Mouse (Mus musculus) bone marrow macrophage, adult 2 months (primary cell): ENCODE results near the gene Grik4. TPM values are rescaled to one million over a fixed set of nuclear protein-coding genes. Genes with fewer than 3 reads are reported as not detected.

ENCODE experiments used
- H3K27ac ChIP-seq: 2 replicates; pipeline ENCODE4 v1.5.1; 2012; ENCODE audit warnings: low read depth, low read length; ENCODE audit not compliant: insufficient read depth
- H3K4me1 ChIP-seq: 2 replicates; pipeline ENCODE4 v1.6.1; 2012; ENCODE audit warnings: low read length; ENCODE audit not compliant: control insufficient read depth, insufficient read depth
- H3K4me3 ChIP-seq: 2 replicates; pipeline ENCODE4 v1.5.1; 2012; ENCODE audit warnings: mild to moderate bottlenecking, low read length, moderate library complexity; ENCODE audit not compliant: insufficient read depth
- CTCF ChIP-seq: IDR thresholded peaks from 2 replicates; pipeline ENCODE4 v1.5.1; 2012; ENCODE audit warnings: low read depth, mild to moderate bottlenecking, low read length, moderate library complexity
- POLR2A ChIP-seq: IDR thresholded peaks from 2 replicates; pipeline ENCODE4 v1.6.1; 2012; ENCODE audit warnings: mild to moderate bottlenecking, low read depth, low read length, borderline replicate concordance
- polyA plus RNA-seq: library from polyadenylated mRNA; stranded (reverse); fragments of >200 nt; gene quantifications from 2 replicates; pipeline ENCODE4 v1.2.4, GENCODE M21; 2012; ENCODE audit not compliant: missing spikeins, insufficient read depth, insufficient read length

Grik4 gene
- polyA plus RNA-seq, 1 experiment = 0.12 TPM

GRCm38 (mm10) chr9:42764823-42765560 lies 179.3 kb downstream of the Grik4 start:
- H3K4me3 ChIP-seq = no peak overlapping the region
- H3K27ac ChIP-seq = no peak overlapping the region
- H3K4me1 ChIP-seq = no peaks in the 10 kb centered on the region
- TF ChIP-seq POLR2A = no peak
- no peak for TF ChIP-seq CTCF

DNA sequence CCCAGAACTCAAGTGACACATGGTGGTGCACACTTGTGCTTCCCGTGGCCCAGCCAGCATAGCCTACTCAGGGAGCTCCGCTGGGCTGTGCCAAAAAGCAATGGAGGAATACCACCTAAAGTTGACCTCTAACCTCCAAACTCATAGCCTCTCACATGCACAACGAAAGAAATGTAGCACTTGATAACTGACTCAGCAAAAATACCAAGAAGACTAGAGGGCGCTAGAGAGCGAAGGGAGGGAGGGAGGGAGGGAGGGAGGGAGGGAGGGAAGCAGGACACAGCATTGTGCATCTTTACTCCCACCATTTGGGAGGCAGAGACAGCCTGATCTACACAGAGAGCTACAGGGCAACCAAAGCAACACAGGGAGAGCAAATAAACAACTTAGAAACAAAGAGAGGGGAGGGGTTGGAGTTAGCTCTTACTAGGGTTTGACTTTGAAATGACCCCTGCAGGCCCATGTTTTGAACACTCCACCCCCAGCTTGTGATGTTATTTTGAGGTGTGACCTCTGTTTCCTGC lies 185.5 kb downstream of the Grik4 start:
- Histone ChIP-seq H3K4me1 (no peaks in the 10 kb centered on the region), H3K27ac (no peak overlapping the region), H3K4me3 (no peak overlapping the region)
- TF ChIP-seq CTCF (no peak), POLR2A (no peak)

DNA sequence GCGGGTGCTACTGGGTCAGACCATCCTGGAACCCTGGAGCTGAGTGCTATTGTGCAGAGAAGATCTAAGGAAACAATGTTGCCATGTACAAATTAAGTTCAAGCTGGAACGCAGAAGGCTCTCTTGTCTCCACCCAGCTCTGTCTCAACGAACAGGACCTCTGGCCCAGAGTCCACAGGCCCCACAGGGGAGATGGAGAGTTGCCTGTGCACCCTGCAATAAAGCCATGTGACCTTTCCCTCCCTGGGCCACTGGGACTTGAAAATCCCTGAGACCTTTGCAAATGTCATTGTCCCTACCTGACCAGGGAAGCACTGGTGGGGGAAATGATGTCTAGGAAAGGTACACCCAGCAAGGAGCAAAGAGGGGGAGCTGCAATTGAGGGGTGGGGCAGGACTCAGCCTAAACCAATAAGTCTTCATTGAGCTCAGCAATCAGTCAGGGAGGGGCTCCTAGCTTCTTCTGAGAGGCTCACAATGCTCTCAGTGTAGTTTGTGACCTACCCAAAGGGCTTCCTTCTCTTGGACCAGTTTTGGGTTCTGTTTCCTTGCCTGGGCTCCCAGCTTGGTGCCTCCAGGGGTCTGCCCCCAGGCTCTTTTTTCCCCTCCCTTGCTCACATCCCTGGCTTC lies 187.2 kb downstream of the Grik4 start:
- Histone ChIP-seq H3K27ac (no peak overlapping the region), H3K4me1 (no peaks in the 10 kb centered on the region), H3K4me3 (no peak overlapping the region)
- TF ChIP-seq CTCF (no peak), POLR2A (no peak)

DNA sequence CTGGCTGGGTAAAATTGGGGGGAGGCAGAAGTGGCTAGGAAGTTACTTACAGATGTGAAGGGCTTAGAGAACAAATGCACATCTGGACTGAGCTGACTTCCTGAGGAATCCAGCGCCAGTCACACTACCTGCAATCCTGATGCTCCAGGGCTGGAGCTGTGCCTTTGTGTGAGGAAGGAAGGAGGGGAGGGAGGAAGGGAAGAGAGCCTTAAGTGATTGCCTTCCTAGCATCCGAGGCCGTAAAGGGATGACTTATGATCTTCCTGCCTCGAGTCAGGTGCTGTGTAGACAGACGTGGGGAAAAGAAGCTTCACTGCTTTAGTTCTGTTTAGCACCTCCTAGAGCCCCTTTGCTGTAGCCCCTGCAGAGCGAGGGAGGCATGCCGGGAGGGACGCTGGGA lies 189.6 kb downstream of the Grik4 start:
- Histone ChIP-seq H3K27ac (no peak overlapping the region), H3K4me1 (no peaks in the 10 kb centered on the region), H3K4me3 (no peak overlapping the region)
- TF ChIP-seq CTCF (no peak), POLR2A (no peak)

DNA sequence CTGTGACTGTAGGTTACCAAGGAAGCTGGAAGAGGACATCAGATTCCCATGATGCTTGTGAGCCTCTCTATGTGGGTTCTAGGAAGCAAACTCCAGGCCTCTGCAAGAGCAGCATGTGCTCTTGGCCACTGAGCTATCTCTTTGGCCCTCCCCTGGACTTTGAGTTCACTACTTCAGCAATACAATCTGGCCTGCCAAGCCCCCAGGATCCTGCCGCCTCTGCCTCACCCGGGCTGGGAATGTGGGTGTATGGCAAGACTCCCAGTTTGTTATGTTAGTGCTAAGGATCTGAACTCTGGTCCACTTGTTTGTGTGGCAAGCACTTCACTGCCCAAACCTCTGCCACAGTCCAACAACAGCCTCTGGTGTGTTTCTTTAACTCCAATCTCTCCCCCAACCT lies 193.1 kb downstream of the Grik4 start:
- TF ChIP-seq POLR2A (no peak), CTCF (no peak)
- H3K4me3 ChIP-seq = no peak overlapping the region
- no peak overlapping the region for H3K27ac ChIP-seq

DNA sequence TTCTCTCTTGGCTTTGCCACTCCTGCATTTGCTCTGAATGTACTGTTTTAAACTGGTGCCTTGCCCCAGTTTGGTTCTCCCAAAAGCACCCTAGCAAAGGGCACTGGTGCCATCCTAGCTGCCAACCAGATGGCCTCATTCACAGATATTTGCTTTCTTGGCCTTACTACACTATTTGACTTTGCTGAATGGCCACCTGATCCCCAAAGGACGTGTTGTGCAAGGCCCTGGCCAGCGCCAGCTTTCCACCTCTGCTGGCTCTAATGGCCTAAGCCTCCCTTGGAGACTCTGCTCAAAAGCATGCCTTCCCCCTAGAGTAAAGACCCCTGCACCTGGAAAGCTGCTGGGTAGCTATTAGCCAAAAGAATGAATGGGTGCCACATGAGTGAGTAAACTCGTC lies 194.1 kb downstream of the Grik4 start:
- Histone ChIP-seq H3K4me3 (no peak overlapping the region), H3K27ac (no peak overlapping the region), H3K4me1 (no peaks in the 10 kb centered on the region)
- TF ChIP-seq POLR2A (no peak), CTCF (no peak)

More for the DNA sequence above, 193.1 kb downstream of the Grik4 start:
- no peaks in the 10 kb centered on the region for H3K4me1 ChIP-seq

- Histone ChIP-seq H3K4me3 (no peak overlapping the region), H3K4me1 (no peaks in the 10 kb centered on the region), H3K27ac (no peak overlapping the region)
- no peak for TF ChIP-seq POLR2A
- no peak for TF ChIP-seq CTCF
Measured at GRCm38 (mm10) chr9:42745982-42746381, 198.3 kb downstream of the Grik4 start.

DNA sequence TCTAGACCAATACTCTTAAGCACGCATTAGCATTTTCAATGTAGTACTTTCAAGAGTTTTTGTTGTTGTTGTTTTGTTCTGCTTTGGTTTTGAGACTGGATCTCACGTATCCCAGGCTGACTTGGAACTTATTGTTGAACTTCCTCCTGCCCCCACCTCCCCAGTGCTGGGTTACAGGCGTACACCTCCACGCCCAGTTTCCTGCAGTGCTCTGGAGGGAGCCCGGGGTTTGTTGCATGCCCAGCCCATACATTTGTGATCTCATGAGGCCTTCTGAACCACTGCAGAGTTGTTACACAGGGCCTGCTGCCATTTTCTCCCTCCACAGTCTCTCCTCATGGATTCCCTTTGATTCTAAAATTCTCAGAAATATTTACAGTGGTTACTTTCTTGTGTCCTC lies 201.9 kb downstream of the Grik4 start:
- no peaks in the 10 kb centered on the region for H3K4me1 ChIP-seq
- TF ChIP-seq CTCF (no peak), POLR2A (no peak)

GRCm38 (mm10) chr9:42736697-42737335 lies 207.5 kb downstream of the Grik4 start:
- TF ChIP-seq POLR2A (no peak), CTCF (no peak)
- Histone ChIP-seq H3K4me1 (no peaks in the 10 kb centered on the region), H3K4me3 (no peak overlapping the region), H3K27ac (no peak overlapping the region)

More for the DNA sequence above, 201.9 kb downstream of the Grik4 start:
- Histone ChIP-seq H3K4me3 (no peak overlapping the region), H3K27ac (no peak overlapping the region)

DNA sequence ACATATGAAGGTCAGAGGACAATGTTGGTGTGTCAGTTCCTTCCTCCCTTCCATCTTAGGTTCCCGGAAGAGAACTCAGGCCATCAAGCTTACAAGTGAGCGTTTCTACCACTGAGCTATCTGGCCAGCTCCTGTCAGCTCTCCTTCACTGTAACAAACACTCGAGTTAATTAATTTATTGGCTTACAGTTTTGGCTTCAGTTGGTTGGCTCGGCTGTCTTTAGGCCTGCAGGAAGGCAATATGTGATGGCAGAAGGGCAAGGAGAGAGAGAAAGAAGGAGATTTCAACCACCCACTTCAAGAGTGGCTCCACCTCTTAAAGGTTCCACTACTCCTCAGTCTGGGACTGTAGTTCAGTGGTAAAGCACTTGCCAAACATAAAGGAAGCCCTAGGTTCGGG lies 209.2 kb downstream of the Grik4 start:
- no peaks in the 10 kb centered on the region for H3K4me1 ChIP-seq
- TF ChIP-seq CTCF (no peak), POLR2A (no peak)
- H3K4me3 ChIP-seq = no peak overlapping the region
- no peak overlapping the region for H3K27ac ChIP-seq
